Mouse (Mus musculus) forebrain, embryonic 10.5 days (tissue): ENCODE results near the gene Acsf2. TPM values are rescaled to one million over a fixed set of nuclear protein-coding genes. Genes with fewer than 3 reads are reported as not detected.
A peak's percentile ranks its signal among the peaks of the same experiment; 100 is the strongest.

Source experiments
- DNase-seq: peaks from one replicate; pipeline ENCODE4 v3.0.0-alpha.2; 2017; ENCODE audit warnings: low spot score; ENCODE audit errors: extremely low spot score
- H3K27ac ChIP-seq: fragments of 300-500 bp; sonication (generic); 2 replicates; pipeline ENCODE4 v1.5.1; 2016; ENCODE audit warnings: mild to moderate bottlenecking
- H3K27me3 ChIP-seq: fragments of 300-500 bp; sonication (generic); 2 replicates; pipeline ENCODE4 v1.6.1; 2016; ENCODE audit warnings: mild to moderate bottlenecking; ENCODE audit not compliant: poor library complexity, severe bottlenecking
- H3K36me3 ChIP-seq: fragments of 300-500 bp; sonication (generic); replicated peaks from 2 replicates; pipeline ENCODE4 v1.6.1; 2016; ENCODE audit warnings: mild to moderate bottlenecking, moderate library complexity
- H3K4me1 ChIP-seq: fragments of 300-500 bp; sonication (generic); 2 replicates; pipeline ENCODE4 v1.6.1; 2016
- H3K4me3 ChIP-seq: fragments of 300-500 bp; sonication (generic); 2 replicates; pipeline ENCODE4 v1.5.1; 2016; ENCODE audit warnings: mild to moderate bottlenecking, moderate library complexity
- H3K9me3 ChIP-seq: fragments of 300-500 bp; sonication (generic); 2 replicates; pipeline ENCODE4 v1.6.1; 2016; ENCODE audit warnings: mild to moderate bottlenecking, moderate library complexity
- WGBS: fragments of 180-500 bp; shearing (Covaris S2); methylation state at CpG from one replicate; pipeline ENCODE4 v1.1.7; 2016; 5-methylcytosine and 5-hydroxymethylcytosine counted together
- polyA plus RNA-seq: library from polyadenylated mRNA; unstranded; fragments of >200 nt; fragmentation: Nextera tagmentation; extraction: Ambion mirVana; gene quantifications from 2 replicates; pipeline ENCODE4 v1.2.1, GENCODE M21; 2016

Acsf2 gene
- polyA plus RNA-seq, 1 experiment from 2014 or later, result 3.7 TPM

DNA sequence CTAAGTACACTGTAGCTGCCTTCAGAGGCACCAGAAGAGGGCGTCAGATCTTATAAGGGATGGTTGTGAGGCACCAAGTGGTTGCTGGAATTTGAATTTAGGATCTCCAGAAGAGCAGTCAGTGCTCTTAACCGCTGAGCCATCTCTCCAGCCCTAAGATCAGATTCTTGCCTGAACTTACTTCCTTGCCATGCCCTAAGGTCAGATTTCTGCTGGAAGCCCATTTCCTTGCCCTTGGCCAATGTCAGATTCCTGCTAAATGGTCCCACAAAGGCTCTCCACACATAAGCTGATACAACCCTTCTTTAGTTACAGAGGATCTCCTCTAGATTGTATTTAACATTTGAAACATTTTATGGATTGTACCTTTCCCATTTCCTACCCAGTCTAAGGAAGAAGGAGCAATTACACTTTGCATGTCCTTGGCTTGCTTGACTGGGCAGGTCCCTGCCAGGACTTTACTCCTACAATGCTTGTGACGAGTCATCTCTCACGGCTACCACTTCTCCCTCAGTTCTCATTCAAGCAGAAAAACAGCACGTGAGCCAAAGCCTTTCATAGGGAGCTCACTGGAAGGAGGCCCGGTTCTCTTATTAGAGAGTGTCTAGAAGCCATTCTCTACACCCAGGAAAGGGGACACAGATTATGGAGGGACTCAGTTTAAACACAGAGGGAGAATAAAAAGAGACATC, 19.2 kb upstream of the Acsf2 start:
- Histone ChIP-seq H3K36me3 (no peaks in the 10 kb centered on the region), H3K9me3 (no peaks in the 10 kb centered on the region), H3K4me3 (no peak overlapping the region), H3K27me3 (0 out of 2 replicates have a peak, but pooled peaks cover 4% of the 10 kb centered on the region), H3K27ac (no peak overlapping the region), H3K4me1 (no peaks in the 10 kb centered on the region)
- 63% methylated on average over 6 of the region's 6 CpGs for WGBS
- no peak for DNase-seq

DNA sequence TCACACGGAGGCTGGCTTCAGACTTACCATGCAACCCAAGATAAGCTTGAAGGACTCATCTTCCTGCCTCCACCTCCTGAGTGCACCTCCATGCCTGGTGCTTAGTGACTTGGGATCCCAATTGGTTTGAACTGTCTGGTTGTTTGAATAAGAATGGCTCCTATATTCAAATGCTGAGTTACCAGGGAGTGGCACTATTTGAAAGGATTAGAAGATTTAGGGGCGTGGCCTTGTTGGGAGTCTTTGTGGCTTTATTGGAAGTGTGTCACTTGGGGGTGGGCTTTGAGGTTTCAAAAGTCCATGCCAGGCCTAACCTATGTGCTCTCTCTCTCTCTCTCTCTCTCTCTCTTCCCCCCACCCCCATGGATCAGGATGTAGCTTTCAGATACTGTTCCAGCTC, 16.0 kb upstream of the Acsf2 start:
- H3K27me3 ChIP-seq, result peaks cover 12% of the 10 kb centered on the region; the same call in 1 of the 2 replicates
- no peak overlapping the region for H3K27ac ChIP-seq
- H3K4me1 ChIP-seq, result peaks cover 4% of the 10 kb centered on the region; the same call in 1 of the 2 replicates
- 89% methylated on average over 2 of the region's 2 CpGs for WGBS
- H3K4me3 ChIP-seq, result no peak overlapping the region
- no peaks in the 10 kb centered on the region for H3K9me3 ChIP-seq
- H3K36me3 ChIP-seq, result no peaks in the 10 kb centered on the region
- DNase-seq, result no peak

DNA sequence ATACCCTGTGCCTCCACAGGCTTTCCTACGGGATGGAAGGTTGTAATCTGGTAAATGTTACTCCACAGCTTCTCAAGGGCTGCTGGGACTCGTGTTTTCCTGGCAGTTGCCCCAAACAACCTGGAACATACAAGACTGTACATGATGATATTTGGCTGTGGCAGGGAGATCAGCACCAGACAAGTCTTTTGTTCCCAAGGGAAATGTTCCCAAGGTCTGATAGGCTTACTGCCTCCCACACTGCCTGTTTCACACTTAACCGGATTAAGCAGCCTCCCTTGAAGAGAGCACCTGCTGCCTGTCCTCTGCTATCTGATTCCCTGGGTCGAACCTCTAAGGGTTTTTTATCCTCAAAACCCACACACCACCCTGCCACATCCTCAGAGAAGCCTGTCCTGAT, 13.8 kb upstream of the Acsf2 start:
- Histone ChIP-seq H3K27me3 (peaks cover 12% of the 10 kb centered on the region; the same call in 1 of the 2 replicates), H3K4me1 (peaks cover 4% of the 10 kb centered on the region; the same call in 1 of the 2 replicates), H3K4me3 (no peak overlapping the region), H3K36me3 (no peaks in the 10 kb centered on the region), H3K27ac (no peak overlapping the region), H3K9me3 (no peaks in the 10 kb centered on the region)
- no peak for DNase-seq
- 25% methylated on average over 4 of the region's 4 CpGs for WGBS

DNA sequence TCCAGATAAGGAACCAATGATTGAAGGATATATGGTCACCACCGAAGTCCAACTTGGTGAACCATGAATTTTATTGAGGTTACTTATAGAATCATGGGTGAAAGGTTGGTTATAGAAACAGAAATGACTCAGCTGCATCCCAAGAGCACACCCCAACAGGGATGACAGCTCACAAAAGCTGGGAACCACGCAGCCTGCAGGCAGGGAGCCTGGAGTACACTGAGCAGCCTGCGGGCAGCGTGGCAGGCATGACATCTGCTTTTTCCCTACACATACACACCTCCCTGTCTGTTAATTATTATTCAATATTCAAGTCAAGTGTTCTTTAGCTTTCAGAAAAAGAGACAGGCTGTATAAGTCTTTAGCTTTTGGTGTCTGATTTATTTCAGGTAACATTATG, 12.9 kb upstream of the Acsf2 start:
- 88% methylated on average over 4 of the region's 4 CpGs for WGBS
- no peaks in the 10 kb centered on the region for H3K36me3 ChIP-seq
- H3K4me3 ChIP-seq, result no peak overlapping the region
- no peak for DNase-seq
- H3K4me1 ChIP-seq, result peaks cover 4% of the 10 kb centered on the region; the same call in 1 of the 2 replicates
- no peak overlapping the region for H3K27ac ChIP-seq
- peaks cover 12% of the 10 kb centered on the region; the same call in 1 of the 2 replicates for H3K27me3 ChIP-seq
- H3K9me3 ChIP-seq, result no peaks in the 10 kb centered on the region

DNA sequence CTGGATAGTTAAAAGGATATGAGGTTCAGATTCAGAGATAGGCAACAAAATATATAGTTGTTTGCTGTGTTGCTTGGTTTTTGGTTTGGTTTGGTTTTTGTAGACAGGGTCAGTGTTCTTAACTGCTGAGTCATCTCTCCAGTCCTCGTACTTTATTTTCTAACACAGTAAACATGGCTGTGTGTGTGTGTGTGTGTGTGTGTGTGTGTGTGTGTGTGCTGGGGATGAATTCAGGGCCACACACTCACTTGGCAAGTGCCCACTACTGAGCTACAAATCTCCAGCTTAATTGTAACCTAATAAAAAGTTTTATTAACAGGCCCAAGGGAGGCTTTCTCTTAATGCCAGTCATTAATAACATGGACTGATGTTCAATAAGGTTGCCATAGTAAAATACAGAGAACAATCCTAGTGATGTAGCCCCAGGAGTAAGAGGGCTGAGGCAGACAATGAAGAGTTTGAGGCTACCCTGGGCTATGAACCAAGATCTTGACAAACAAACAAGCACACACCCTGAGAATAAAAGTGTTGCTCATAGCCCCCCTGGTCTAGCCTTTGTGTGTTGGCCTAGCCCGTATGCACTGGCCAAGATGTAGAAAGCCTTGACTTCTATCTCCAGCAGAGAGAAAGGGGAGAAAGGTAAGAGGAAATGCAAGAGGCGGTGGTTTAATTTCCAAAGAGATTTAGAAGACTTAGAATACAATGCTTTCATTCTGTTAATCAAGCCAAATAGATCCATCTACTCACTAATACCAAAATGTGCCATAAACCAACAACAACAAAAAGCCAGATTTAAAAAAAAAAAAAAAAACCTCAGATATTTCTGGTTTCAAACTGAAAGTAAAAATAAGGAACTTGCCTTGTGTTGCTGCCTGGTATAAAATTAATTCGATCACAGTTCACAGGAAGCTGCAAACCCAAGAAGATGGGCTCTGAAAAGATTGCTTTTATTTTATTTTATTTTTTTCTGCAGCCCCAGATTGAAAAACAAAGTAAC, 9.4 kb upstream of the Acsf2 start:
- 67% methylated on average over 4 of the region's 4 CpGs for WGBS
- Histone ChIP-seq H3K9me3 (no peaks in the 10 kb centered on the region), H3K36me3 (no peaks in the 10 kb centered on the region), H3K4me3 (no peak overlapping the region), H3K4me1 (peaks cover 4% of the 10 kb centered on the region; the same call in 1 of the 2 replicates), H3K27ac (no peak overlapping the region), H3K27me3 (peaks cover 9% of the 10 kb centered on the region; the same call in 1 of the 2 replicates)
- no peak for DNase-seq

DNA sequence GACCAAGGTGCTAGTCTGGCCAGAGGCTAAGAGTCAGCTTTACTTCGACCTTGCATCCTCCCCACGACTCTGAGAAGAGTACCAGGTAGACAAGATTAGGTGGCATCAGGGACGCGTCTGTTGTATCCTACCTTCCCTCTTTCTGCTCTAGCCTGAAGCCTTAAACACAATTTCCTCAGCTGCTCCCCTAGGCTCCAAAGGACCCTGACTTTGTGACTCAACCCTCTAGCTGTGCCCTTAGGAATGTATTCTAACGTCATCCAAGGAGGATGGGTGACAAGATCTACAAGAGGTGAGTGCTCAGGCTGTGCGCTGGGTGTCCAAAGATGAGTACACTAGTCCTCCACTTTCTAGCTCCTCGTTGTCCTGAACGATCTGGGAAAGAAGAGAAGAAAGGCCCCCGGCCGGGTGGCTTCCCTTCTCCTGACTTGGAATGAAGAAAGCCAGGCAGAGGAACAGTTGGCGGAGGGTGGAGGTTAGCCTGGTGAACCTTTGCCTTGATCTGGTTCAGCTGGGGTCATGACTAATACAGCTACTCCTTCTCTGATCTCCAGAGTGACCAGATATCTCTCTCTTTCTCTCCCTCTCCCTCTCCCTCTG, 785 bp upstream of the Acsf2 start:
- peaks cover 23% of the 10 kb centered on the region for H3K27me3 ChIP-seq
- H3K4me3 ChIP-seq, result peak overlapping the region; percentile 59
- peak overlapping the region; percentile 88 for H3K27ac ChIP-seq
- peaks cover 29% of the 10 kb centered on the region for H3K4me1 ChIP-seq
- H3K9me3 ChIP-seq, result no peaks in the 10 kb centered on the region
- WGBS, result 66% methylated on average over 11 of the region's 11 CpGs
- H3K36me3 ChIP-seq, result no peaks in the 10 kb centered on the region; the same call in 1 of the 2 replicates
- no peak for DNase-seq

DNA sequence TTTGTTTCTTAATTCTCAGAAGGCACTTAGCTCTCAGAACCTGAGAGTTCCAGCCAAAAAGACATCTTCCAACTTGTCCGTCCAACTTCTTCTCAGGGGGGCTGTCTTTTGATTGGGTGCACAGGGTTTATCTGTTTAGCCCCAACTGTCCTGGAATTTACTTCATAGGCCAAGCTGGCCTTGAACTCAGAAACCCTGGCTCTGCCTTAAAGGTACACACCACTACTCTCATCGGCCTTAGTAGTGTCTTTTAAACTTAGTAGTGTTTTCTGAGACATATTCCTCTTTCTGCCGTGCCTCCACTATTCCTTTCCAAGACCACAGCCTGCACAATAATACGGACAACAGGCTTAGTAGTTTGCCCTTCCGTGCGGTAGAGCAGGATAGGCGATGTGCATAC, 1.2 kb downstream of the Acsf2 start:
- Histone ChIP-seq H3K27me3 (peaks cover 23% of the 10 kb centered on the region), H3K27ac (no peak overlapping the region), H3K4me3 (peak overlapping the region; percentile 59; the same call in 1 of the 2 replicates), H3K36me3 (peaks cover 11% of the 10 kb centered on the region), H3K9me3 (no peaks in the 10 kb centered on the region), H3K4me1 (peaks cover 29% of the 10 kb centered on the region)
- no peak for DNase-seq
- WGBS, result 94% methylated on average over 7 of the region's 7 CpGs

DNA sequence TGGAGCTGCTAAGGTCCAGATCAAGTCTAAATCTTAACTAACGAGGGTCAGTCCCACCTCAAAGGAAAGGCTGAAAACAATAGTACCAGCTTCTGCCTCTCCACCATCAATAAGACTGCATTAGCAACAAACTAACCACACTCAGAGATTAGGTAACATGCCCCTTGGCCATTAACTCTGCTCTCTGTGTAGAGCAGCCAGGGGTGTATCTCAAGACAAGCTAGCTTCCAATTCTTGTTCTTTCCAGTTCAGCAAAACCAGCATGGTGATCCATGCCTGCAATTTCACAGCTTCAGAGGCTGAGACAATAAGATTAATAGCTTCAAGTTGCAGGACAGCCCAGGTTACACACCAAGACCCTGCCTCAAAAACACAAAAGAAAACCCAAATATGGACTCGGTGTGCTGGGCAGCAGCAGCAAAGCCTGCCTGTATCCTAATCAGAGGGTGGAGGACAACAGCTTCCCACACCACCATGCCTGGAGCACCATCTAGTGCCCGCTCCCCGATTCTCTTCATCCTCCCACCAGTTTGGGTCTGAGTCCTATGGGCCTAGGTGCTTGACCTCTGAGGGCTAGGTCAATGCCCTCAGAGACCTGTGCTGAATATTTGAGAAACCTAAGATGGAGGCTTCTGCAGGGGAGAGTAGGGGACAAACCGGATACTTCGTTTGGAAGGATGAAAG, 3.1 kb downstream of the Acsf2 start:
- Histone ChIP-seq H3K9me3 (no peaks in the 10 kb centered on the region), H3K36me3 (peaks cover 19% of the 10 kb centered on the region), H3K4me3 (no peak overlapping the region), H3K27ac (peak overlapping the region; percentile 8; the same call in 1 of the 2 replicates), H3K4me1 (peaks cover 29% of the 10 kb centered on the region), H3K27me3 (peaks cover 23% of the 10 kb centered on the region)
- 70% methylated on average over 6 of the region's 6 CpGs for WGBS
- no peak for DNase-seq

DNA sequence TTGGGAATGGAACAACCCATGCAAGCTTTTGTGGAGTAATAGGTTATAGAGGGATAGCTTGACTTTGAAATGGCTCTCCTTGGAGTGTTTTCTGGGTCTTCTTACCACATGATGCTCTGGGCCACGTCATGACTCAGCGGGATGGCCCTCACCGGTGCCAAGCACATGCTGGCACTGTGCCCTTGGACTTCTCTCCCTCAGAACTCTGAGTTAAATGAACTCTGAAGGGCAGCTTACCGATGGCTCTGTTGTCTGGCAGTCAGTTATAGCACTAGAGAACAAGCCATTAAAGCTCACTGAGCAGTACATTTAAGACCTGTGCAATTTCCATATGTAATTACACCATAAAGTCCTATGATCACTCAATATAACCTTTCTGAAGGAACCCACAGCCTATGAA, 4.4 kb downstream of the Acsf2 start:
- no peak for DNase-seq
- 97% methylated on average over 4 of the region's 4 CpGs for WGBS
- no peak overlapping the region for H3K27ac ChIP-seq
- H3K9me3 ChIP-seq, result no peaks in the 10 kb centered on the region
- H3K4me3 ChIP-seq, result no peak overlapping the region
- H3K36me3 ChIP-seq, result peaks cover 19% of the 10 kb centered on the region
- peaks cover 14% of the 10 kb centered on the region for H3K27me3 ChIP-seq
- H3K4me1 ChIP-seq, result peaks cover 25% of the 10 kb centered on the region

DNA sequence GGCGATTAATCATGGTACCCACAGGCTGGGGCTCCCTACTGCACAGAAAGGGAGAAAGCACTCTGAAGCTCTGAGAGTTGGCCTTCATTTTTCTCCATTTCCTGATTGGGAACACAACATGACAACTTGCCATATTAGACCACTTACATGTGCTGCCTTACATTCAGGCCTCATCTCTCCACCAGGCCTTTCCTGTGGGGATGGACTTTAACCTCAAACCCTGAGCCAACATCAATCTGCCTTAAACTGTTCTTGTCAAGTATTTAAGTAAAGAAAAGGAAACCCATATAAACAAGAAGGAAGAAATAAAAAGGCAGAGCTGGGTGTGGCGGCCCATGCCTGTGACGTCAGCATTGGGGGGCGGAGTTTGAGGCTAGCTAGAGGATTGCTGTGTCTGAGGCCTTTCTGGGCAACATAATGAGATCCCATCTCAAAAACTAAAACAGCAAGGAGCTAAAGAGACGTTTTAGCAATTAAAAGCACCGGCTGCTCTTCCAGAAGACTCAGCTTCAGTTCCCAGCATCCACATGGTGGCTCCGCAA, 5.3 kb downstream of the Acsf2 start:
- Histone ChIP-seq H3K4me3 (no peak overlapping the region), H3K4me1 (peaks cover 22% of the 10 kb centered on the region), H3K36me3 (peaks cover 19% of the 10 kb centered on the region), H3K27ac (no peak overlapping the region), H3K27me3 (peaks cover 10% of the 10 kb centered on the region; the same call in 1 of the 2 replicates), H3K9me3 (no peaks in the 10 kb centered on the region)
- WGBS, result 66% methylated on average over 7 of the region's 7 CpGs
- DNase-seq, result no peak

DNA sequence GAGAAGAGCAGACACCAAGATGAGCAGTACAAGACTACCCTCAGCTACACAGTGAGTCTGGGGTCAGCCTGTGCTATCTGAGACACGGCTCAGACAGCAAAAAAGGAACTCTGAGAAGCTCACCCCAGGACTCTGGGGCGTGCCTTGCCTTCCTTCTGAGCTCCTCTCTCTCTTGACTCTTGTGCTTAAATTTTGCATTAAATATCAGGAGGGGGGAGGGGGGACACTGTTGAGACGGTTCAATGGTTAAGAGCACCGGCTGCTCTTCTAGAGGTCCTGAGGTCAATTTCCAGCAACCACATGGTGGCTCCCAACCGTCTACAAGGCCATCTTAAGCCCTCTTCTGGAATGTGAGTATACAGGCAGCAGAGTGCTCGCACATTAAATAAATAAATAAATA, 14.2 kb downstream of the Acsf2 start:
- H3K27me3 ChIP-seq, result no peaks in the 10 kb centered on the region
- H3K9me3 ChIP-seq, result no peaks in the 10 kb centered on the region
- H3K4me1 ChIP-seq, result peaks cover 19% of the 10 kb centered on the region
- DNase-seq, result no peak
- H3K27ac ChIP-seq, result no peak overlapping the region
- 79% methylated on average over 6 of the region's 6 CpGs for WGBS
- no peak overlapping the region for H3K4me3 ChIP-seq
- no peaks in the 10 kb centered on the region; the same call in 1 of the 2 replicates for H3K36me3 ChIP-seq

DNA sequence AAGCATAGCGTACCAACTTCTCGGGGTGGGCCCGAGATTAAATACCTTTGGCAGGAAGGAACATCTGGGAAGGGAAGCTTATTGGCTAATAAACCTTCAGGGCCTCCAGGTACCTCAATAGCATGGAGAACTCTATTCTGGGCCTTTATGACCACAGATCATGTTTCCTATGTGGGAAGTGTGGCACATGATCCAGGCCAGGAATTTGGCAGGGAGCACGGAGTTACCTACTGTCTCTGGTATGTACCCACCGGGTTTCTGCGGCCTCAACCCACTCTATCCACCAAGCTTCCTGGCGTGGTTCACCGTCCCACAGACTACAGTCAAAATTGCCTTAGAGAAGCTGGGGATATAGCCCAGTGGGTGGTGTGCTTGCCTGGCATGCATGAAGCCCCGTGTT, 16.6 kb downstream of the Acsf2 start:
- Histone ChIP-seq H3K27ac (no peak overlapping the region), H3K4me1 (peaks cover 3% of the 10 kb centered on the region; the same call in 1 of the 2 replicates)

More for the DNA sequence above, 16.6 kb downstream of the Acsf2 start:
- no peak overlapping the region for H3K4me3 ChIP-seq
- H3K9me3 ChIP-seq, result no peaks in the 10 kb centered on the region
- DNase-seq, result no peak
- WGBS, result 96% methylated on average over 9 of the region's 9 CpGs
- H3K27me3 ChIP-seq, result no peaks in the 10 kb centered on the region
- H3K36me3 ChIP-seq, result no peaks in the 10 kb centered on the region; the same call in 1 of the 2 replicates
